Mouse (Mus musculus): ENCODE results near the gene Olfr315. TPM values are rescaled to one million over a fixed set of nuclear protein-coding genes. Genes with fewer than 3 reads are reported as not detected.

Olfr315 gene
- polyA plus RNA-seq (2012; ENCODE audit: low replicate concordance), result not detected in 2 replicates

DNA sequence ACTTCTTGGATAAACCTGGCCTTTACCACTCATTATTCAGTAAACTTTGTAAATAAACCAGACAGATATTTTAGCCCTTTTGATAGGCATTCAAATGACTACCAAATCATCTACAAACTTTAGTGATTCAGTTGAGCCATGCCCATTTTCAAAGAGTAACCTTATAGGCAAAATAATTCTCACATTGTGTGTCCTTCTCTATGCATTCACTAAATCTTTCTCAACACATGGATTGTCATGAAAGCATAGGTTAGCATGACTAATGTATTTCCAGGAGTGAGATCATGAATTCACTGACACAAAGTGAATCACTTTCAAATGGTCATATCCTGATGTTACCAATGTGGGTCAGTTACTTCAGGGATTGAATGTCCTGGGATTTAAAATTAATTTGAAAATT, at the start of gene Olfr315:
Gene Olfr315, plus strand, starts transcription at position 301 of the 400 bp plus-strand sequence.

DNA sequence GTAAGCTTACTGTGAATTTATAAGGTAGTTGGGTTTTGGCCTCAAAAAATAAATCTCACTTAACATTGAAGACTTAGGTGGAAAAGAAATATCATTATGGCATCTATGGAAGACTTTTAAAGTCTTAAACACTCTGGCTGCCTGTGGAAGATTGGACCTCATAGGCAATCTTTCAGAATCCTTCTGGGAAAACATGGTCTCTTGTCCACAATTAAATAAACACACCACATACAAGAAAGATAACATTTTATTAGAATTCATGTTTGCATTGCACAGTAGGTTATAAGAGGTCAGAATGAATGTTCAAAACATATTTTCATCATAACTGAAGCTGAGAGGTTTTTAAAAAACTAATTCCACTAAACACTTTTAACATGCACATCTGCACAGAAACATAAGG, 49.1 kb upstream of the Olfr315 start, which contains the start of gene Olfr318:
Gene Olfr318, minus strand, starts transcription at position 101 of the 400 bp plus-strand sequence.

DNA sequence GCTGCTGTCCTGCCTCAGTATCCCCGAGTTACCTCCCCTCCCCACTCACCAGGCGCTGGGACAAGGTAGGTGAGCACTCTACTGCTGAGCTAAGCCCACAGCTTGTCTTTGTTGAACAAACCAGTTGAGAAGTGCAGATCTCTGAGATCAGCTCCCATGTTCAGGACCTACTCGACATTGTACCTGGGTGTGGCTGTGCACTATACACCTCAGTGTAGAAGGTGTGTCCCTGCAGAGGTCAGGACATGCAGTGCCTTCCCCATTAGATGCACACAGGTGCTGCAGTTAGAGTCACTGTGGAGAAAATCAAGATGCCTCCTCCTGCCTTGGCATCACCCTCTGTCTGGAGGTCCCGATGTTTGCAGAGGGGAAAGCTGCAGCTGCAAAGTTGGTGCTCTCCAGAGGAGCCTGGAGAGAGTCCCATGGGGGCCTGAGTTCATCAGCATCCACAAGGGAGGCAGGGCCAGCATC, 34.2 kb upstream of the Olfr315 start, which contains the start of gene Olfr317:
Gene Olfr317, minus strand, starts transcription at position 421 of the 471 bp plus-strand sequence.

DNA sequence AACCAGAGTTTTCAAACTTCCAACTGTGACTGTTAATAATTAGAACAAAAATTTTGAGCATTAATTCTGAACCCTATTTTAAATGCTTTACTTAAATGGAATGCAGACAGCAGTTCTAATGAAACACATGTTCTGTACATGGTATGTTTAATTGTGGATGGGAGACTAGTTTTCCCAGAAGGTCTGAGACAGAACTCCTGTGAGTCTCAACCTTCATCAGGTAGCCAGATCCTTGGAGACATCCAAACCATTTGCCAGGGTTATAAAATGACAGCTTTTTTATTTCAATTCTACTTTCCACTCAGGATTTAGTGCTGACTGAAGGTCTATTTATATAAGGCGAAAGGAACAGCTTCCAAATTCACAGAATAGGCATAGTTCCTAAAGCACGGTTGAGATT, 20.6 kb upstream of the Olfr315 start, which contains the start of gene Olfr316:
Gene Olfr316, plus strand, starts transcription at position 301 of the 400 bp plus-strand sequence.

DNA sequence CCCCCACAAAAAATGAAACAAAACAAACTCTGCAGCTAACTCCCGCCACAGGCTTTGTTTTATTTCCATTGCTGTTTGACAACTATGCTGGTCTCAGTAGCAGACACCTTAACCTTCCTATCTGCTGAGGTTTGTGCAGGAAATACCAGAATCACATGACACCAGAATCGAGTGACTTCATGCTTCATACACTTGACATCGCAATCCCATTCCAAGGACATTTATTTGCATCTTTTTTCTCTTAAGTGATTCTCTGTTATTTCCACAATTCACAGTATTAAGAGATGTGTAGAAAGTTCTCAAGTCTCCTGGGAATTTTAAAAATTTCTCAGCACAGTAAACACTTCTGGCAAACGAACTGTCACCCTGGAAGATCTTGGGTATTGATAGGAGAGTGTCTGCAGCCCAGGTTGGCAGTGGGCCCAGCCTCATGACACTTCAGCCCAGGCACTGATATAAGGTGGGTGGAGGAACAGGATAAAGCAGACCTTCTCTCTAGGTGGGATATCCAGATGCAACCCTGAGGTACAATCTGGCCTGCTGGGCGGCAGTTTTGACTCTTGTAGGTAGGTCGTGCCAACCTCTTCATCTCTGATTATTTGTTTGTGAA, 9.6 kb downstream of the Olfr315 start, which contains the start of gene Olfr314:
Gene Olfr314, plus strand, starts transcription at position 473 of the 610 bp plus-strand sequence.

DNA sequence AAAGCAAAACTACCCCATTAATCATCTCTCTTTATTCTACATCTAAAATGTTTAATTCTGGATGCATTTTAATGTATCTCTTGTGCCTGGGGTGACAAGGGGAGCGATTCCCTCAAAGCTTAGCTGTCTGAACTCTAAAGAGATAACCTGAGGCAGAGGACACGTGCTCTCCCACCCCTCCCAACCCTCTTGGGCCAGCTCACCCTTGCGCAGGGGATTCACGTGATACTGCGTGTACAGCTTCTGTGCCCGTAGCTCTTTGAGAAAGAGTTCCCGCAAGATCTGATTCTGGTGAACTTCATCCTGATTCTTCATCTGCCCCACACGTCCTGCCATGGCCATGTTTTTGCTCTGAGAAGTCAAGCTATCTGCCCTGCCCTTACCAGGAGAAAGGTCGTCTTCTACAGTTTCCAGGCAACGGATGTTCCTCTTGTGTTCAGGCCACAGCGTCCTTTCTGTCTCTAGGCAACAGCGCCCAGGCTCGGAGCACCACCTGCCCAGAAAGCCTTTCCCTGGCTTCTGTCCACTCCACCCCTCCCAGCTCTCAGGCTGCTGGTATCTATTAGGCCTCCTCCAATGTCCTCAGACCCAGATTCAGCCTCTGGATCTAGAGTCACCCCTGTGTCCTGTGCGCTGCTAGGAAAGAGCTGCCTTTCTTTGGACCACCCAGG, 28.7 kb downstream of the Olfr315 start, which contains the start of gene Fam183b:
Gene Fam183b, minus strand, starts transcription at position 403 of the 671 bp plus-strand sequence.

DNA sequence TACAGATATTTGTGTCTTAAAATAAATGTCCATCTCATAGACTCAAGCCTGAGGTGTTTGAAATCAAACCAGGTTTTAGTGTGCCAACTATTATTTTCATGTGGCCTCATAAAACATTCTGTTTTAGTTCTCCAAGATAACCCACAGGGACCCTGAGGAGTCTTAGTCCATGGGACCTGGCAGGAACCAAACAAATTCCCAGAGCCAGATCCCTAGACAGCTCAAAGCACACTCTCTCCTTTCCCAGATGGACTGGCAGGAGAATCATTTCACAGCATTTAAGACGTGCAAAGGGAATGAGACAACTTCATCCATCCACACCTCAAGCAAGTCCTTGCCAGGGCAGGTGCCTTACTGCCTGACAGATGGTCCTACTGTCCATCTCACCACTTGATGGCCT, 41.7 kb downstream of the Olfr315 start, which contains the start of gene Olfr313:
Gene Olfr313, plus strand, starts transcription at position 301 of the 400 bp plus-strand sequence.

DNA sequence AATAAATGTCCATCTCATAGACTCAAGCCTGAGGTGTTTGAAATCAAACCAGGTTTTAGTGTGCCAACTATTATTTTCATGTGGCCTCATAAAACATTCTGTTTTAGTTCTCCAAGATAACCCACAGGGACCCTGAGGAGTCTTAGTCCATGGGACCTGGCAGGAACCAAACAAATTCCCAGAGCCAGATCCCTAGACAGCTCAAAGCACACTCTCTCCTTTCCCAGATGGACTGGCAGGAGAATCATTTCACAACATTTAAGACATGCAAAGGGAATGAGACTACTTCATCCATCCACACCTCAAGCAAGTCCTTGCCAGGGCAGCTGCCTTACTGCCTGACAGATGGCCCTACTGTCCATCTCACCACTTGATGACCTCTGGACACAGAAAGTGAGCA, 55.9 kb downstream of the Olfr315 start, which contains the start of gene Olfr312:
Gene Olfr312, plus strand, starts transcription at position 301 of the 400 bp plus-strand sequence.

Other genes with a start within 250 kb of the Olfr315 start
- gene Olfr330, start 238.4 kb upstream of the Olfr315 start, polyA plus RNA-seq (2012; ENCODE audit: low replicate concordance), result not detected in 2 replicates
- not detected in 2 replicates for gene Olfr329-ps, start 226.8 kb upstream of the Olfr315 start, polyA plus RNA-seq (2012; ENCODE audit: low replicate concordance)
- gene Olfr328, start 217.6 kb upstream of the Olfr315 start, polyA plus RNA-seq (2012; ENCODE audit: low replicate concordance), result not detected in 2 replicates
- not detected in 2 replicates for gene Olfr224, start 202.6 kb upstream of the Olfr315 start, polyA plus RNA-seq (2012; ENCODE audit: low replicate concordance)
- not detected in 2 replicates for gene Olfr325, start 195.5 kb upstream of the Olfr315 start, polyA plus RNA-seq (2012; ENCODE audit: low replicate concordance)
- gene Olfr324, start 178.1 kb upstream of the Olfr315 start, polyA plus RNA-seq (2012; ENCODE audit: low replicate concordance), result not detected in 2 replicates
- not detected in 2 replicates for gene 2210407C18Rik, start 157.1 kb upstream of the Olfr315 start, polyA plus RNA-seq (2012; ENCODE audit: low replicate concordance)
- 0.18 TPM in 1 of 2 replicates, not detected in the other for gene Olfr323, start 142.7 kb upstream of the Olfr315 start, polyA plus RNA-seq (2012; ENCODE audit: low replicate concordance)
- gene Trim58, start 132.7 kb upstream of the Olfr315 start, polyA plus RNA-seq (2012; ENCODE audit: low replicate concordance), result 0.15 and 5.6 TPM in 2 replicates
- gene Olfr322, start 114.4 kb upstream of the Olfr315 start, polyA plus RNA-seq (2012; ENCODE audit: low replicate concordance), result 0.03 TPM in 1 of 2 replicates, not detected in the other
- gene Olfr320, start 92.1 kb upstream of the Olfr315 start, polyA plus RNA-seq (2012; ENCODE audit: low replicate concordance), result not detected in 2 replicates
- gene Olfr319, start 74.0 kb upstream of the Olfr315 start, polyA plus RNA-seq (2012; ENCODE audit: low replicate concordance), result not detected in 2 replicates
- gene Olfr318, start 49.2 kb upstream of the Olfr315 start, polyA plus RNA-seq (2012; ENCODE audit: low replicate concordance), result not detected in 2 replicates
- not detected in 2 replicates for gene Olfr317, start 34.0 kb upstream of the Olfr315 start, polyA plus RNA-seq (2012; ENCODE audit: low replicate concordance)
- gene Olfr316, start 20.5 kb upstream of the Olfr315 start, polyA plus RNA-seq (2012; ENCODE audit: low replicate concordance), result 0.12 TPM in 1 of 2 replicates, not detected in the other
- not detected in 2 replicates for gene Olfr314, start 9.8 kb downstream of the Olfr315 start, polyA plus RNA-seq (2012; ENCODE audit: low replicate concordance)
- gene Fam183b, start 28.8 kb downstream of the Olfr315 start, polyA plus RNA-seq (2012; ENCODE audit: low replicate concordance), result not detected in 2 replicates
- not detected in 2 replicates for gene Olfr313, start 41.8 kb downstream of the Olfr315 start, polyA plus RNA-seq (2012; ENCODE audit: low replicate concordance)
- gene Olfr312, start 56.0 kb downstream of the Olfr315 start, polyA plus RNA-seq (2012; ENCODE audit: low replicate concordance), result not detected in 2 replicates
- gene Olfr311, start 66.1 kb downstream of the Olfr315 start, polyA plus RNA-seq (2012; ENCODE audit: low replicate concordance), result not detected in 2 replicates
- gene Gm12258, start 74.0 kb downstream of the Olfr315 start, polyA plus RNA-seq (2012; ENCODE audit: low replicate concordance), result 0.66 and 2.4 TPM in 2 replicates
- 0.34 and 0.92 TPM in 2 replicates for gene 2810021J22Rik, start 94.0 kb downstream of the Olfr315 start, polyA plus RNA-seq (2012; ENCODE audit: low replicate concordance)
- 0.98 and 1.1 TPM in 2 replicates for gene Zfp39, start 131.0 kb downstream of the Olfr315 start, polyA plus RNA-seq (2012; ENCODE audit: low replicate concordance)
- 0.17 and 21.0 TPM in 2 replicates for gene Btnl10, start 144.7 kb downstream of the Olfr315 start, polyA plus RNA-seq (2012; ENCODE audit: low replicate concordance)
- gene Rnf187, start 165.7 kb downstream of the Olfr315 start, polyA plus RNA-seq (2012; ENCODE audit: low replicate concordance), result 234 and 380 TPM in 2 replicates
- 9.7 and 14.2 TPM in 2 replicates for gene Hist3h2ba, start 175.7 kb downstream of the Olfr315 start, polyA plus RNA-seq (2012; ENCODE audit: low replicate concordance)
- 23.0 TPM in 1 of 2 replicates, not detected in the other for gene Hist3h2a, start 181.5 kb downstream of the Olfr315 start, polyA plus RNA-seq (2012; ENCODE audit: low replicate concordance)
- gene Trim17, start 181.5 kb downstream of the Olfr315 start, polyA plus RNA-seq (2012; ENCODE audit: low replicate concordance), result 0.25 and 8.9 TPM in 2 replicates
- gene Trim11, start 204.9 kb downstream of the Olfr315 start, polyA plus RNA-seq (2012; ENCODE audit: low replicate concordance), result 82.2 and 147 TPM in 2 replicates